Mouse (Mus musculus): ENCODE data around the gene Srsf5.

The Srsf5 gene

DNA sequence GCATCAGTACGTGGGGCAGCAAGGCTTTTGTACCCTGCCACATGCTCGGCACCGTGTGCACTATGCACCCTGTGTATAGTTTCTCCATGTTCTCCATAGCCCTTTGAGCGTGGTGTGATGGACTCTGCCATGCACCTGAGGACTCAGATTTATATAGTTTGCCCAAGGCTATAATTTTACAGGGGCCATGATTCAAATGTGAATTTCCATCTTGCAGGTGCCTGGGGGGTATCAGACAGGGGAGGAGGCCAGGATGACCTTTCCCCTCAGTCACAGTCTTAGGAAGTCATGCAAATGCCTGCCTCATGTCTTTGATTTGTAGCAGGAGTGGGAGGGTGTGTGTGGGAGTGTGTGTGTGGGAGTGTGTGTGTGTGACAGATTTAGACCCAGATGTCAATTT lies 52.3 kb downstream of the Srsf5 start:
- DNase-seq (ENCODE audit: low spot score) = no peak

- no peak for DNase-seq (ENCODE audit: low spot score)
Observed at GRCm38 (mm10) chr12:80998528-80999221, 53.4 kb downstream of the Srsf5 start.

Measured in adipocyte (in vitro differentiated cells).